Mouse (Mus musculus) neural tube, embryonic 11.5 days (tissue): Measurements from ENCODE around the gene Micall1. TPM values are rescaled to one million over a fixed set of nuclear protein-coding genes. Genes with fewer than 3 reads are reported as not detected.

Experiments used
- ATAC-seq: fragments of 200-750 bp; cut with Nextera tagmentation; 2 replicates; pipeline ENCODE4 v1.8.0; 2017; ENCODE audit warnings: moderate number of reproducible peaks, mild to moderate bottlenecking, moderate TSS enrichment, moderate library complexity; ENCODE audit not compliant: insufficient read depth, low FRiP score, low TSS enrichment
- DNase-seq: peaks from one replicate; pipeline ENCODE4 v3.0.0-alpha.2; 2015; ENCODE audit warnings: low spot score
- H3K27ac ChIP-seq: fragments of 300-500 bp; sonication (generic); 2 replicates; pipeline ENCODE4 v1.5.1; 2014; ENCODE audit warnings: low read depth, mild to moderate bottlenecking, low read length
- H3K27me3 ChIP-seq: fragments of 300-500 bp; sonication (generic); 2 replicates; pipeline ENCODE4 v1.6.1; 2014; ENCODE audit warnings: mild to moderate bottlenecking, low read length, mixed read lengths; ENCODE audit not compliant: control insufficient read depth, insufficient read depth
- H3K36me3 ChIP-seq: fragments of 300-500 bp; sonication (generic); 2 replicates; pipeline ENCODE4 v1.6.1; 2014; ENCODE audit warnings: mild to moderate bottlenecking, low read length, moderate library complexity, mixed read lengths; ENCODE audit not compliant: control insufficient read depth, insufficient read depth
- H3K4me1 ChIP-seq: fragments of 300-500 bp; sonication (generic); 2 replicates; pipeline ENCODE4 v1.6.1; 2014; ENCODE audit warnings: low read length, mixed read lengths; ENCODE audit not compliant: control insufficient read depth, insufficient read depth
- H3K4me2 ChIP-seq: fragments of 300-500 bp; sonication (generic); 2 replicates; pipeline ENCODE4 v1.6.1; 2014; ENCODE audit warnings: low read depth, mild to moderate bottlenecking, moderate library complexity
- H3K4me3 ChIP-seq: fragments of 300-500 bp; sonication (generic); 2 replicates; pipeline ENCODE4 v1.5.1; 2014; ENCODE audit warnings: low read depth, low read length
- H3K9ac ChIP-seq: fragments of 300-500 bp; sonication (generic); 2 replicates; pipeline ENCODE4 v1.6.1; 2014; ENCODE audit warnings: mild to moderate bottlenecking, low read length
- H3K9me3 ChIP-seq: fragments of 300-500 bp; sonication (generic); 2 replicates; pipeline ENCODE4 v1.6.1; 2016; ENCODE audit warnings: low read length; ENCODE audit not compliant: control insufficient read depth
- WGBS: fragments of 180-500 bp; shearing (Covaris S2); extraction: QIAGEN DNeasy Blood & Tissue Kit; methylation state at CpG from one replicate; pipeline ENCODE4 v1.1.7; 2014; 5-methylcytosine and 5-hydroxymethylcytosine counted together
- polyA plus RNA-seq: library from polyadenylated mRNA; unstranded; fragments of >200 nt; fragmentation: Nextera tagmentation; extraction: Ambion mirVana; gene quantifications from 2 replicates; pipeline ENCODE4 v1.2.1, GENCODE M21; 2014

Gene Micall1
- polyA plus RNA-seq, 1 experiment from 2014 or later: 6.8 TPM

DNA sequence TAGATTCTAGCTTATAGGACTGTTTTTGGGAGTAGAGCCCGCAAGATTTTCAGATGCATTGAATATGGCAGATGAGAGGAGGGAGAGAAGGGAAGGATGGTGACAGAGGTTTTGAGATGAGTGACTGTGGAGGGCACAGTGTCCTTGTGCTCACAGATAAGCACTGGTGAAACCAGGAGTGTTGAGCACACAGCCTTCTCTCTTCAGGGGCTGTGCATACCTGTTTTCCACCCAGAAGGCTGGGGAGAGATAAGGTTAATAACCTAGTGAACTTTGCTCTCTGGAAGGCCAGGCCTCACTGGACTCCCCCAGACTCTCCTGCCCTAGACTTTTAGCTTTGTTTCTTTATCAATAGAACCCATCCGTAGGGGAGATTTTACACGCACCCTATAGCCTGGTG is 40.3 kb upstream of the Micall1 start:
- Histone ChIP-seq H3K4me3 (no peak overlapping the region), H3K9ac (no peak overlapping the region), H3K27me3 (no peaks in the 10 kb centered on the region), H3K36me3 (no peaks in the 10 kb centered on the region), H3K9me3 (no peaks in the 10 kb centered on the region), H3K4me1 (no peaks in the 10 kb centered on the region), H3K27ac (no peak overlapping the region), H3K4me2 (no peak overlapping the region)
- WGBS: 89% methylated on average over 3 of the region's 3 CpGs
- ATAC-seq: no peak
- DNase-seq: no peak

DNA sequence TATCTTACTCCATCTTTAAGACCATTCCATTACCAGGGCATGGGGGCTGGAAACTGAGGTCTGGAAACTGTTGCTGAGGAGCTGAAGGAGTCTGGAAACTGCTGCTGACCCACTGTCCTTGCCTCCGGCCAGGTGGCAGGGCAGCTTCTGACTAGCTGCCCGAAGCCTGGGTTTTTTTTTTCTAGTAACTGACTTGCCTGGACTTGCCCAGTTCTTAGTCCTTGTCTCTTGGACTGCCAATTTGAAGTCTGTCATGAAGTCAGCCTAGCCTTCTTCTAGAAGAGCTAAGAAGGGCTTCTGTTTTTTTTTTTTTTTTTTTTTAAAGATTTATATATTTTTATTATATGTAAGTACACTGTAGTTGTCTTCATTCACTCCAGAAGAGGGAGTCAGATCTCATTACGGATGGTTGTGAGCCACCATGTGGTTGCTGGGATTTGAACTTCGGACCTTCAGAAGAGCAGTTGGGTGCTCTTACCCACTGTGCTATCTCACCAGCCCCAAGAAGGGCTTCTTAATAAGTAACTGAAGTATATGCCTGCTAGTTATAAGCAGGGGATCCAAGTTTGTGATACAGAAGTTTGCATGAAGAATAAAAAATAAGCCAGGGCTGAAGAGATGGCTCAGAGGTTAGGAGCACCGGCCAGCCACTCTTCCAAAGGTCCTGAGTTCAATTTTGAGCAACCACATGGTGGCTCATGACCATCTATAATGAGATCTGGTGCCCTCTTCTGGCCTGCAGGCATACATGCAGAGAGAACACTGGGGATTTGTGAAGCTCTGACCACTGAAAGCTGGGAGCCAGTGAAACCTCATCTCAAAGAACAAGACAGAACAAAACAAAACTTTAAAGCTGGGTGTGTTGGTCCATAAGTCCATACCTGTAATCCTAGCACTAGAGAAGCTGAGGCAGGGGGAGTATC is 37.3 kb upstream of the Micall1 start:
- Histone ChIP-seq H3K4me2 (no peak overlapping the region), H3K27me3 (no peaks in the 10 kb centered on the region), H3K9me3 (no peaks in the 10 kb centered on the region), H3K36me3 (no peaks in the 10 kb centered on the region), H3K4me1 (peaks cover 11% of the 10 kb centered on the region), H3K9ac (no peak overlapping the region), H3K4me3 (no peak overlapping the region), H3K27ac (no peak overlapping the region)
- WGBS: 63% methylated on average over 5 of the region's 5 CpGs
- ATAC-seq (no peak), DNase-seq (peak; percentile 35)

DNA sequence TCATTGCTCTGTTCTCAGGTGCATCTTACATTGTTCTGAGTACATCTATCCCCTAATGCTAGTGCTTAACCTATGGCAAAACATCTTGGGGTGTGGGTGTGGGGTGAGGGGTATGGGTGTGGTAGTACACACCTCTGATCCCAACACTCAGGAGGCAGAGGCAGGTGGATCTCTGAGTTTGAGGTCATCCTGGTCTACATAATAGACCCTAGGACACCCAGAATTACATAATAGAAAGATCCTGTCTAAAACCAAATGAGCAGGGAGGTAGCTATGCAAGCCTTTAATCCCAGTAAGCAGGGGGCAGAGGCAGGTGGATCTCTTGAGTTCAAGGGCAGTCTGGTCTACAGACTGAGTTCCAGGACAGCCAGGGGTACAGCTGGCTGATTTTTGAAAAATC is 34.9 kb upstream of the Micall1 start:
- no peak overlapping the region for H3K4me2 ChIP-seq
- H3K27me3 ChIP-seq: no peaks in the 10 kb centered on the region
- H3K9ac ChIP-seq: no peak overlapping the region
- H3K4me3 ChIP-seq: no peak overlapping the region
- no peak overlapping the region for H3K27ac ChIP-seq
- no peaks in the 10 kb centered on the region for H3K9me3 ChIP-seq
- H3K4me1 ChIP-seq: peaks cover 14% of the 10 kb centered on the region
- ATAC-seq: no peak
- H3K36me3 ChIP-seq: peaks cover 13% of the 10 kb centered on the region
- DNase-seq: no peak

DNA sequence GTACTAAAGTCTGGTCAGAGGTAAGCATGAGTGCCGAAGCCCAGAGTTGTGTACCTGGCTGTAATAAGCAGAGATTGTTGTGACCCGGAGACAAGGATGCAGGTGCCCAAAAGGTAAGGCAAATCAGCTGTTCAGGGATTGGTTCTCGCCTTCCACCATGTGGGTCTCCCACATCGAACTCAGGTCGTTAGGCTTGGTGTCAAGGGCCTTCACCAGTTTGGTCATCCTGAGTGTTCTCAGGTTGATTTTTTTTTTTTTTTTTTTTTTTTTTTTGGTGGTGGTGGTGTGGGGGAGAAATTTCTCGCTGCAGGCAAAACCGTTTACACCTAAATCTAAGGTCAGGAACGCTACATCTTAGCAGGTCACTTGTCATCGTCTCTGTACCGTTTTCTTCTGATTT is 34.3 kb upstream of the Micall1 start:
- no peak for ATAC-seq
- H3K4me2 ChIP-seq: peak overlapping the region; percentile 80
- no peaks in the 10 kb centered on the region for H3K9me3 ChIP-seq
- H3K4me1 ChIP-seq: peaks cover 14% of the 10 kb centered on the region
- 33% methylated on average over 10 of the region's 10 CpGs for WGBS
- no peak for DNase-seq
- peak overlapping the region; percentile 84 for H3K4me3 ChIP-seq
- H3K27me3 ChIP-seq: no peaks in the 10 kb centered on the region
- H3K36me3 ChIP-seq: peaks cover 13% of the 10 kb centered on the region
- H3K27ac ChIP-seq: no peak overlapping the region
- no peak overlapping the region; the same call in 1 of the 2 replicates for H3K9ac ChIP-seq

DNA sequence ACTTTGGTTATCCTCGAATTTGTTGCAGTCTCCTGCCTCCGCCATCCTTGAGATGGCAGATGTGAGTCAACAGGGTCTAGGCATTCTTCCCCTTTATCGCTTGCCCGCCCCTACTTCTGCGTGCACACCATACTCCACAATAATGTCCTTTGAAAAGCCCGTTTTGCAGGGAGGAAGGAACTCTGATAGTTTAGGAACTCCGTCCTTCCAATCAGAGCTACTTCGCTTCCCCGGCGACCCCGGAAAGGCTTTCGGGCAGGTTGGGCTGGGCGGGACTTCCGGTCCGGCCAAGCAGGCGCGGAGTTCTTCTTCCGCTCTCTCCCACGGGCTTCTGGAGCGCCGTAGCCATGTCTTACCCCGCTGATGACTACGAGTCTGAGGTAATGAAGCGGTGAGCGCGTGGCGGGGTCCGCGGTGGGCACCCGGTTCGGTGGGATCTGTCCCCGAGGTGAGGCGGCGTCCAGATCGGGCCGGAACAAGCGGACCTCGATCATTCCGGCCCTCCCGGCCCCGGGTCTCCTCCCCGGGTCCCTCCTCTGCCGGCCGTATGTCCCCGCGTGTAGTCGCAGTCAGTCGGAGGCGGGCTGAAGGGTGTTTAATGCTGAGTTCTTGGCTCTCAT is 33.7 kb upstream of the Micall1 start, which contains the start of gene Eif3l:
Gene Eif3l (plus strand): TSS at position 267 of the 620 bp plus-strand sequence.
- peak; percentile 69; the same call in 1 of the 2 replicates for ATAC-seq
- under 1% methylated on average over 49 of the region's 49 CpGs for WGBS

DNA sequence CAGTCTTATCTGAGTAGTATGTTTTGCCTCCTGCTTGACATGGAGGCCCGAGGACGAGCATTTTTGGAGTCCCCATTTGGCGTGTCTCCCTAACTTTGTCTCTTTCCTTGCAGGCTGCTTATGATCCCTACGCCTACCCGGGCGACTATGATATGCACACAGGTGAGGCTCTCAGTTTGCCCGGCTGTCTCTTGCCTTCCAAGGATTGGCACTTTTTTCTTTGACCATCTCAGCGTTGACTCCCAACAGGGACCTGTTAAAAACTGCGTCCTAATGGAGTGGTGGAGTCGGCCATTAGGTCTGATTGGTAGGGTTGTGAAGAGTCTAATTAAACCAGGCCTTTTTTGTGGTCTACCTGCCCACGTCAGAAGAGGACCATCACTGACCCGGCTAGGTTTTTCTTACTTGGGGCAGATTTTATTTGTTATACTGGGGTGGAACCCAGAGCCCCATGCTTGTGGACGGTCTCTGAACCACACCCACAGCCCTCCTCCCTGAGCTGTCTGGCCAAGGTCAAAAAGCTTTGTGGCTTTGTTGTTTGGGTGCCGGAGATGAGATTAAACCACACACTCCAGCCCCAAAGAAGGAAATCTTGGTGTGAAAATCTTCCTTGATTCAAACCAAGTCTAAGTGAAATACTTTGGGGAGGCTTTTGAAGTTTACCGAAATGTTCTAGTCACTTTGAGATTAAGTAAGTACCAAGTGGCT is 32.9 kb upstream of the Micall1 start:
- H3K36me3 ChIP-seq: peaks cover 15% of the 10 kb centered on the region
- peaks cover 14% of the 10 kb centered on the region for H3K4me1 ChIP-seq
- no peaks in the 10 kb centered on the region for H3K9me3 ChIP-seq
- peak overlapping the region; percentile 84 for H3K4me3 ChIP-seq
- H3K27ac ChIP-seq: no peak overlapping the region
- no peaks in the 10 kb centered on the region for H3K27me3 ChIP-seq
- DNase-seq (no peak), ATAC-seq (no peak)
- H3K4me2 ChIP-seq: peak overlapping the region; percentile 80
- H3K9ac ChIP-seq: peak overlapping the region; percentile 63
- WGBS: 41% methylated on average over 15 of the region's 15 CpGs

More for the DNA sequence above, 33.7 kb upstream of the Micall1 start, which contains the start of gene Eif3l:
- Histone ChIP-seq H3K9me3 (no peaks in the 10 kb centered on the region), H3K36me3 (peaks cover 13% of the 10 kb centered on the region), H3K4me3 (peak within 1 kb of the TSS; percentile 84), H3K27ac (0 out of 2 replicates have a peak within 1 kb of the TSS, but pooled peaks have one; percentile 23), H3K27me3 (no peaks in the 10 kb centered on the region), H3K4me1 (peaks cover 14% of the 10 kb centered on the region), H3K9ac (peak within 1 kb of the TSS; percentile 63), H3K4me2 (peak within 1 kb of the TSS; percentile 80)
- DNase-seq: peak; percentile 90

DNA sequence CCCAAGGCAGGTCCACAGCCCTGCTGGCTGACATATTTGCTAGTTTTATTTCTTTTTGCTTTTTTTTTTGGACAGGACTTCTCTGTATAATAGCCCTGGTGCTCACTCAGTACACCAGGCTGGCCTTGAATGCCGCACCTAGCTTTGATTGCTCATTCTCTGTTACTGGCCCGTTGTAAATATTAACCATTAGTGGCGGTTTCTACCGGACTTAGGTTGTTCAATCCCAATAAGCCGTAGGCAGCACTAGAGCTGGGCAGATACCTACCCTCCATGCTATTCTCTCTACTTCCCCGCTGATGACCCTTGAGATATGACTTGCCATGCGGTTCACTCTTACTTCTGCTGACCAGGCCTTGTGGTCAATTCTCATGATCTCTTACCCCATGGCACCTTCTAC is 29.1 kb upstream of the Micall1 start:
- Histone ChIP-seq H3K4me2 (no peak overlapping the region), H3K9ac (no peak overlapping the region), H3K36me3 (peaks cover 45% of the 10 kb centered on the region), H3K4me1 (peaks cover 10% of the 10 kb centered on the region), H3K27ac (no peak overlapping the region), H3K9me3 (no peaks in the 10 kb centered on the region), H3K4me3 (no peak overlapping the region), H3K27me3 (no peaks in the 10 kb centered on the region)
- WGBS: 95% methylated on average over 7 of the region's 7 CpGs
- no peak for ATAC-seq
- DNase-seq: no peak

DNA sequence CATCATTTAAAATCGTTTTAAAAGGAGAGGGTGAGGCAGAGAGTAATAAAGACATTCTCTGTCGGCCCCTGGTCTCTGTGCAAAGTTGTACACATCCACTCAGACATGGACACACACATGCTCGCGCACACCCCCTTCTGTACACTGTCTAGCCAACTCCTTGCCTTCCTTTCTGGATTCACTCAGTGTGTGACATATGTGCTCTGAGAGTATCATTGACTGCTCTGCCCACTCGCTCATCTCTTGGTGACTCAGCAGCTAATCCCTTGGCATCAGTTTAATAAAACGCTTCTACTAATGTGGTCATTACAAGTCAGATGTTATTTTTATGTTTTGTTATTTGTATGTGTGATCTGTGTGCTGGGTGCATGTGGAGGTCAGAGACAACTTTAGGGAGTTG is 16.4 kb upstream of the Micall1 start:
- H3K9me3 ChIP-seq: no peaks in the 10 kb centered on the region
- H3K27me3 ChIP-seq: no peaks in the 10 kb centered on the region
- no peak overlapping the region for H3K4me2 ChIP-seq
- ATAC-seq: no peak
- no peaks in the 10 kb centered on the region for H3K4me1 ChIP-seq
- no peak overlapping the region for H3K9ac ChIP-seq
- no peak overlapping the region for H3K27ac ChIP-seq
- WGBS: 94% methylated on average over 6 of the region's 6 CpGs
- H3K36me3 ChIP-seq: peaks cover 19% of the 10 kb centered on the region
- no peak overlapping the region for H3K4me3 ChIP-seq
- DNase-seq: no peak
